Mouse (Mus musculus) small intestine, adult 2 months (tissue): ENCODE measurements around the gene Lmcd1.

Experiments
- CTCF ChIP-seq: fragments of 200-500 bp; IDR thresholded peaks from 2 replicates; pipeline ENCODE4 v1.5.1; 2012; ENCODE audit warnings: low read depth, mild to moderate bottlenecking, control low read depth, inconsistent platforms, low read length, moderate library complexity, mixed read lengths; ENCODE audit not compliant: insufficient replicate concordance, insufficient read length; ENCODE audit errors: extremely low read depth
- POLR2A ChIP-seq: fragments of 200-500 bp; IDR thresholded peaks from 2 replicates; pipeline ENCODE4 v1.6.1; 2012; ENCODE audit warnings: low read depth, mild to moderate bottlenecking, control low read depth, inconsistent platforms, low read length, moderate library complexity

GRCm38 (mm10) chr6:112300633-112301032 lies 27.1 kb downstream of the Lmcd1 start:
- TF ChIP-seq CTCF: no peak
- no peak for TF ChIP-seq POLR2A
